Mouse (Mus musculus): ENCODE measurements around the gene Grtp1. TPM values are rescaled to one million over a fixed set of nuclear protein-coding genes. Genes with fewer than 3 reads are reported as not detected.

Gene Grtp1
- 1 to 10 TPM; 4.0 to 4.9 TPM for total RNA-seq (2021)

- no peak for DNase-seq (ENCODE audit: low spot score in 2 of 2)
- intact Hi-C loops (cut with DNase I), result no loop called here
These were observed at the start of gene Grtp1 for GRCm38 (mm10) chr8:13200301-13201012. TSS of gene Grtp1 (minus strand) at chr8:13200620.

DNA sequence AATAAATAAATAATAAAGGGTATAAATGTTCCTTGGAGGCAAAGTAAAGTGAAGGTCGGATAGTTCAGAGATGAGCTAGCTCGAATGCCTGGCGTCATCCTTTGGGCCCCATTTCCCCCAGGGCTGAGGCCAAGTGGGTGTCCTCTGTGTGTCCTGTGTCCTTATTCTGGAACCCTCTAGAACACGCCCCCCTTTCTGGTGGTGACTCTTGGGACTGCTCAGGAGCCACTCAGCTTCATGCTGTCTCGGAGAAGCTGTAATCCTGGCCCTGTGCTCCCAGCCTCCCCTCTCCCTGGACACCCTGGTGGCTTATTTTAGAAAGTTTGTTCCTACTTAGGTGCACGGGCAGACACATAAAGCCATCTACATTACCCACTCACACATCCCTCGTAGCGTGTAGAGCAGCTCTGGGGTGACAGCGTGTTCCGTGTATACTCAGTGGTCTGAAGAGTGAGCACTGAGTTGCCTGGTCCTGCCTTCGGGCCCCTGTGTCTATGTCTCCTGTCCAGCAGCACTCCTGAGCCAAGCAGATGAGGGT, 44.0 kb upstream of the Grtp1 start:
- no peak for DNase-seq (ENCODE audit: low spot score in 2 of 2)
- intact Hi-C loops (cut with DNase I), result no loop called here

- DNase-seq (ENCODE audit: low spot score in 2 of 2), result no peak
- intact Hi-C loops (cut with DNase I), result no loop called here
These were observed 42.8 kb upstream of the Grtp1 start for GRCm38 (mm10) chr8:13242985-13243870.

DNA sequence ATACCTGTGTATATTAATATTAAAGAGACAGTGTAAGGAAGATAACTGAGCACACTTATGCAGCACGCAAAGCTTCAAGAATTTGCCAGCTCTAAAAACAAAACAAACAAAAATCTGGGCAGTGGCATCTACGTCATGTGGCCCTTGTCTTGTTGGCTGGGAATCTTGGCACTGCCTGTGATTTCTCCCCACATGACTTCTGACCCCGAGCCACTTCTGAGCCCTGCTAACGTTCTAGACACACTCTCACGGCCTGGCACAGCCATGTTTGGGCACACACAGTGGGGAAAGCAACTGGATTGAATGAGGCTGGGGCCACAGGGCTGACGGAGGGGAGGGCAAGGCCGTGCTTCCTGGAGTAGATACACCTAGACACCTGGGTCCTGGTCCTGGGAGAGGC, 40.3 kb upstream of the Grtp1 start:
- intact Hi-C loops (cut with DNase I), result no loop called here
- DNase-seq (ENCODE audit: low spot score in 2 of 2), result no peak

DNA sequence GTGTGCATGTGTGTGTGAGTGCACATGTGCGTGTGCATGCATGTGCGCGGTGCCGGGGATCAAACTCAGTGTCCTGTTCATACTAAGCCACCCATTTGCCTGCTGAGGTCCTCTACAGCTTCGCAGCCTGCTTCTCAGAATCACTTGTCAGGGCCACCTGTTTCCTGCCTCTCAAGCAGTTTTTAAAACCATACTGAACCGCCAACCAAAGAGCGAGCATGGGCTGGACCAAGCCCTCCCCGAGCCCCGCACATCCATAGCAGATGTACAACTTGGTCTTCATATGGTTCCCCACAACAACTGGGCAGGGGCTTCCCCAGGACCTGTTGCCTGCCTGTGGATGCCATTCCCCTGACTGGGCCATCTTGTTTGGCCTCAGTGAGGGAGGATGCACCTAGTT, 39.6 kb upstream of the Grtp1 start:
- intact Hi-C loops (cut with DNase I), result no loop called here

DNA sequence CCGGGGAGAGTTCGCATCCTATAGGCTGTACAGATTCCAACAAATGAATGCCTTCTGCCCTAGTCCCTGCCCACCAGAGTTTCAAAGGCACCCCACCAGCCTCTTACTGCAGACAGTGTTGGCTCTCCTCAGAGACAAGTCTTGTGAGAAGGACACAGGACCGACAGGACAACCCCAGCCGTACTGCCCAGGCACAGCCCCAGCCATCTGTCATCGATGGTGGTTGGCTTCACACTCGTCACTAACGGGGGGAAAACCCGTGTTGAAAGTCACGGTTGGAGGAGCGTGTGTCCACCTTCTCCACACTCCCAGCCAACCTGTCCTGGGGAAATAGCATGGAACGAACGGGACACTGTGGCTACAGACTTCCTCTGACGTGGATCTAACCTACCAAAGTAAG, 34.4 kb upstream of the Grtp1 start:
- no peak for DNase-seq (ENCODE audit: low spot score in 2 of 2)
- intact Hi-C loops (cut with DNase I), result no loop called here

More for the DNA sequence above, 39.6 kb upstream of the Grtp1 start:
- DNase-seq (ENCODE audit: low spot score in 2 of 2), result no peak

- DNase-seq (ENCODE audit: low spot score in 2 of 2), result no peak
- intact Hi-C loops (cut with DNase I), result no loop called here
These were observed 30.1 kb upstream of the Grtp1 start for GRCm38 (mm10) chr8:13230471-13230870.

- no peak for DNase-seq (ENCODE audit: low spot score in 2 of 2)
- intact Hi-C loops (cut with DNase I), result no loop called here
These were observed 29.4 kb upstream of the Grtp1 start for GRCm38 (mm10) chr8:13229802-13230201.

DNA sequence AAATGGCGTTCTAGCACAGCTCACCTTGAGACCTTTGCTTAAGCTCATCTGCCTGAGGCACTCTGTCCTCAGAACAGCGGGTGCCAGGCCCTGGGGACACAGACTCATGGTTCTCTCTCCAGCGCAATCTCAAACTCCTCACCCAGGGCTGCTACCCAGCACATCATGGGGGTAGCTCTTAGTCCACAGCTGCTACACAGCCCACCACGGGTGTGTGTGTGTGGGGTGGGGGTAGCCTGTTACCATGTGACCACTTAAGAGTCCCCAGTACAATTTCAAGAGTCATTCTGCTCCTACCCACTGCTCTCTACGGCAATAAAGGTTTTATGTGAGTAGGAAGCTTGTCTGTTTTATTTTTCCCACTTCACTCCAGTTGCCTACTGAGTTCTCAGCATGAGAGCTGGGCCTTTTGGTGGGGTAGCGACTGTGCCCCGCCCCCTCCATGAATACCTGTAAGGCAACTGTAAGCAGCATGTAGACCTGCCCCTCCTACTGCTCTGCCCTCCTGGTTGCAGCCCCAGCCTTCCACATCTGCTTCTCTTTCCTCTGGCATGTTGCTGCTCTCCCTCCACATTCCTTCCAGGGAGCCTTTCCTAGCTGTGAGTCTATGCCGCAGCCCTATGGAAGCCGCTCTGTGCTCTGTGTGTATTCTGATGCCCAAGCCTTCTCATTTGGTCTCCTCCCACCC, 28.6 kb upstream of the Grtp1 start:
- no peak for DNase-seq (ENCODE audit: low spot score in 2 of 2)
- intact Hi-C loops (cut with DNase I), result no loop called here

- intact Hi-C loops (cut with DNase I), result no loop called here
These were observed 26.8 kb upstream of the Grtp1 start for GRCm38 (mm10) chr8:13227184-13227583.

DNA sequence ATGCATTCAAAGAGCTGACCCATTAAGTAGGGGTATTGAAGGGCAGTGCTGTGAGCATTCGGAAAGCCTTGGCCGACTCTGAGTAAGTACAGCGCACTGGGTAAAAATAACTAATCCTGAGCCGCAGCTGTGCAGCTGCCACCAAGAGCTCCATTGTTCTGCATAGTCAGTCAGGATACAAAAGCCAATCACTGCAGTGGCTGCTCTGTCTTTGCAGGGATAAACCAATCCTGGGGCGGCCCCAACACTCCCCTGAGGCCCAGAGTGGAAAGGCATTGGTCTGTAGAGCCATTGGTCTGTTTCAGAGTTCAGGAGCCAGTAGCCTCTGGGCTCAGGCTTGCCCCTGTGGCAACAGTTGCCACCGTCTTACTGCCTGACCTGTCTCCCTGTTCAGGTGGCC, 25.9 kb upstream of the Grtp1 start:
- intact Hi-C loops (cut with DNase I), result no loop called here
- DNase-seq (ENCODE audit: low spot score in 2 of 2), result peak; percentile 19 to 44

More at GRCm38 (mm10) chr8:13227184-13227583, 26.8 kb upstream of the Grtp1 start:
- DNase-seq (ENCODE audit: low spot score in 2 of 2), result no peak

GRCm38 (mm10) chr8:13224426-13224825, 24.0 kb upstream of the Grtp1 start:
- no peak for DNase-seq (ENCODE audit: low spot score in 2 of 2)
- intact Hi-C loops (cut with DNase I), result no loop called here

DNA sequence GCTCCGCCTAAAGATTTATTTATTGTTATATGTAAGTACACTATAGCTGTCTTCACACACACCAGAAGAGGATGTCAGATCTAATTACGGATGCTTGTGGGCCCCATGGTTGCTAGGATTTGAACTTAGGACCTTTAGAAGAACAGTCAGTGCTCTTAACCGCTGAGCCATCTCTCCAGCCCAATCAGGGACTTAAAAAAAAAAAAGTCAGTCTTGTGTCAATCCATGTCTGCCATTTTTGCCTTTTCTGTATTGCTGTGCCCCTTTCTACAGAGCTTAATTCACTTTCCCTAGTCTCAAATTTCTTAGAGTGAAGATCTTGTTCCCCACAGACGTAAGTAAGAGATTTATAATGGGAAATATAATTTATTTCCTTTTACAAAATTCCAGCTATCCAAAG, 18.0 kb upstream of the Grtp1 start:
- intact Hi-C loops (cut with DNase I), result loop anchor here (10.0 kb wide), 1 partner anchor 324 kb away; no protein-coding TSS in a partner anchor
- DNase-seq (ENCODE audit: low spot score in 2 of 2), result no peak

- intact Hi-C loops (cut with DNase I), result loop anchor here (10.0 kb wide), 1 partner anchor 323 kb away; no protein-coding TSS in a partner anchor
These were observed 17.6 kb upstream of the Grtp1 start for GRCm38 (mm10) chr8:13217986-13218385.

DNA sequence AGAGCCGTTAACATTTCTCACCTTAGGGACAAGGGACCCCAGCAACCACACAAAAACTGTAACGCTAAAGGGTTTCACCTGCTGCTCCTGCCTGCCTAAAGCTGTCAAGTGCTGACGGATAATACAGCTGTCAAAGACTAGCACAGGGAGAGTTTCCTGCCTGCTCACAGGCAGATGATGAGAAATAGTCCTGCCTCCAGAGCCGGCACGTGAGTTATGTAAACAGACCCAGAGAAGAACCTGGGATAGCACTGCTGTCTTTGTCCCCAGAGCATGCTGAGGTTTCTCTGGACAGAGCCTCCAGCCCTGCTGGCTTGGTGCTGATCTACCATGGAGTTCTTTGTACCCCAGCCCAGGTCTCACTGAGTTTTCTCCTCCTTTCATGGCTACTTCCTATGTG, 16.7 kb upstream of the Grtp1 start:
- no peak for DNase-seq (ENCODE audit: low spot score in 2 of 2)
- intact Hi-C loops (cut with DNase I), result loop anchor here (10.0 kb wide), 1 partner anchor 322 kb away; no protein-coding TSS in a partner anchor

More at GRCm38 (mm10) chr8:13217986-13218385, 17.6 kb upstream of the Grtp1 start:
- DNase-seq (ENCODE audit: low spot score in 2 of 2), result no peak

DNA sequence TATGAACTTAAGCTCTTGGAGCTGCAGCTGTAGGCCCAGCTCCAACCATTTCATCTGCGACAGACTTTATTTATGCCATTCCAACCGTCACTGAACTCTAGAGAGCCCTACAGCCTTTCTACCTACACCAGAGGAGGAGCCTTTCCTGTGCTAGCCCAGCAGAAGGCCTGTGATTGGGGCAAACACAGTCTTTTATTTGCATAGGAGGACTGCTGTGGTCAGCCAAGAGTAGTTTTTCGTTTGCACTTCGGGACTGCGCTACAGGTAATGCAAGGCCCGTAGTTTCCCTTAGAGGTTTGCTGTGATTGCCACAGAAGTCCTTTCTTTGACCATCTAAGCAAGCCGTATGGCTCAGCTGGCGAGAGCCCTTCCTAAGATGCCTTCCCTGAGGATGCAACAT, 16.0 kb upstream of the Grtp1 start:
- no peak for DNase-seq (ENCODE audit: low spot score in 2 of 2)
- intact Hi-C loops (cut with DNase I), result loop anchor here (10.0 kb wide), 1 partner anchor 322 kb away; no protein-coding TSS in a partner anchor

DNA sequence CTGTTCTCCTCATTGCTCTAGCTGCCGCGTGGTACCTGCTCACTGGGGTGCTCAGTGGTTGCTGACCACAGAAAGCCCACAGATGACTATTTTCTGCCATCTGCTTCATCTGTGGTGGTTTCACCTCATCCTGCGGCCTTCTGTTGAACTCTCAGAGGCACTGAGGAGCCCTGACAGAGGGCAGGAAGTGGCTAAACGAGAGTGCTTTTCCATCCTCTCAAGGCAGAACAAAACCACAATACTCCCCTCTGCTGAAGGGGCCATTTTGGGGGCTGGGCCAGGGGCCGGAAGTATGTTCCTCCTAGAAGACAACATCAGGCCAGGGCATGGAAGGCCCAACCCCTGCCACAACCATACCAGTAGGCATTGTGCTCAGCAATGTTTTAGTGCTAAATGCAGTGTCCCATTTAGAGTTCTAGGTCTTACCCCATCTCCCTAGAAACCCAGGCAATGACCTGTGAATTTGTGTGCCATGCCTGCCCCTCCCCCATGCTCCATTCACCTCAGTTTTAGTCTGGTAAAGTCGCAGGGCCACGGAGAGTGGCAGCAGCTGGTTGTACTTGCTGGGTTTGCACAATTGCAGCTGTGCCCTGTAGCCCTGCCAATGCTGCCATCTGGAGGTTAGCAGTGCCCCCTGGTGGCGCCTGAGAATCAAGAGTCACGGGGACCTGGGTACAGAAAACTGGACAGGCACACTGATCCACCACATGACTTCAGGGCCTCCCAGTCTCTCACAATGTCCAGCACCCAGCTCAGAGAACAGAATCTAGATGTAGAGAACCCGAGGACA, 13.3 kb upstream of the Grtp1 start:
- intact Hi-C loops (cut with DNase I), result loop anchor here (5.0 to 10.0 kb wide), 4 partner anchors 51 to 319 kb away; partner anchors contain the start of genes Cul4a and Pcid2
- peak; percentile 81 to 90 for DNase-seq (ENCODE audit: low spot score in 2 of 2)

DNA sequence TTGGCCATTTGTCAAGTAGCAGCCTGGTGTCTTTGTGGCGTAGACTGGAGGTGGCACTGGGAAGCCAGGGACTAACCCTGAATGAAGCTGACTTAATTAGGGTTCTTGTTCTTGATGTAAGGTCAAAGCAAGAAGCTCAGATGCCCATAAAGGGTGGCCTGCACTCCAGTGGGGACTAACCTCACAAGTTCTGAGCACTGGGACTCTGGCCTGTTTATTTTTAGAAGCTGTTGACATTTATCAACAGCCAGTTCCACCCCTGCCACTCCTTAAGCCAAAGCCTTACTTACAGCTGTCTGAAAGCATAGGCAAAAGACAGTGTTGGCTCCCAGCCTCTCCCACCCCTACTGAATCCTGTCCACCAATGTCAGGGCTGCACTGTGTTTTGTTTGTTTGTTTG, 9.3 kb upstream of the Grtp1 start:
- DNase-seq (ENCODE audit: low spot score in 2 of 2), result no peak
- intact Hi-C loops (cut with DNase I), result loop anchor here (5.0 to 10.0 kb wide), 4 partner anchors 47 to 315 kb away; partner anchors contain the start of genes Cul4a and Pcid2

All from left cerebral cortex, postnatal 25 days (tissue).